Mouse (Mus musculus): ENCODE data around the gene Lhb.

DNA sequence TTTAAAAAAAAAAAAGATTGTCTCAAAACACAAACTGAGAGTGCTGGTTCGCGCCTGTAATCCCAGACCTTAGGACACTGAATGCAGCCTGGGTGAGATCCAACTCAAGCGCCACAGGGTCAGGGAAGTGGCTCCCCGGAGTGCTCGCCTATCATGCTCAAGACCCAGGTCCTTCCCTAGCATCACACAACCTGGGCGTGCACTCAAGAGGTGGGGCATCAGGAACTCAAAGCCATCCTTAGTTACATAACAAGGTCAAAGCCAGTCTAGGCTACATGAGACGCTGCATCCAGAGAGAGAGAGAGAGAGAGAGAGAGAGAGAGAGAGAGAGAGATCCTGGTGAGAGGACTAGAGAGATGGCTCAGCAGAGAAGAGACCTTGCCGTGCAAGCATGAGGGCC lies 5.9 kb downstream of the Lhb start:
- TF ChIP-seq CTCF (IDR thresholded peaks at IDR 0.05; ENCODE audit: low read depth) (no peak), EP300 (optimal IDR thresholded peaks at IDR 0.05) (no peak)
